Mouse (Mus musculus) forebrain, embryonic 10.5 days (tissue): ENCODE results near the gene Tex12. TPM values are rescaled to one million over a fixed set of nuclear protein-coding genes. Genes with fewer than 3 reads are reported as not detected.

Source experiments
- DNase-seq: peaks from one replicate; pipeline ENCODE4 v3.0.0-alpha.2; 2017; ENCODE audit warnings: low spot score; ENCODE audit errors: extremely low spot score
- H3K27ac ChIP-seq: fragments of 300-500 bp; sonication (generic); 2 replicates; pipeline ENCODE4 v1.5.1; 2016; ENCODE audit warnings: mild to moderate bottlenecking
- H3K27me3 ChIP-seq: fragments of 300-500 bp; sonication (generic); 2 replicates; pipeline ENCODE4 v1.6.1; 2016; ENCODE audit warnings: mild to moderate bottlenecking; ENCODE audit not compliant: poor library complexity, severe bottlenecking
- H3K36me3 ChIP-seq: fragments of 300-500 bp; sonication (generic); replicated peaks from 2 replicates; pipeline ENCODE4 v1.6.1; 2016; ENCODE audit warnings: mild to moderate bottlenecking, moderate library complexity
- H3K4me1 ChIP-seq: fragments of 300-500 bp; sonication (generic); 2 replicates; pipeline ENCODE4 v1.6.1; 2016
- H3K4me3 ChIP-seq: fragments of 300-500 bp; sonication (generic); 2 replicates; pipeline ENCODE4 v1.5.1; 2016; ENCODE audit warnings: mild to moderate bottlenecking, moderate library complexity
- H3K9me3 ChIP-seq: fragments of 300-500 bp; sonication (generic); 2 replicates; pipeline ENCODE4 v1.6.1; 2016; ENCODE audit warnings: mild to moderate bottlenecking, moderate library complexity
- WGBS: fragments of 180-500 bp; shearing (Covaris S2); methylation state at CpG from one replicate; pipeline ENCODE4 v1.1.7; 2016; 5-methylcytosine and 5-hydroxymethylcytosine counted together
- polyA plus RNA-seq: library from polyadenylated mRNA; unstranded; fragments of >200 nt; fragmentation: Nextera tagmentation; extraction: Ambion mirVana; gene quantifications from 2 replicates; pipeline ENCODE4 v1.2.1, GENCODE M21; 2016

The Tex12 gene
- polyA plus RNA-seq, 1 experiment from 2014 or later, result not detected

DNA sequence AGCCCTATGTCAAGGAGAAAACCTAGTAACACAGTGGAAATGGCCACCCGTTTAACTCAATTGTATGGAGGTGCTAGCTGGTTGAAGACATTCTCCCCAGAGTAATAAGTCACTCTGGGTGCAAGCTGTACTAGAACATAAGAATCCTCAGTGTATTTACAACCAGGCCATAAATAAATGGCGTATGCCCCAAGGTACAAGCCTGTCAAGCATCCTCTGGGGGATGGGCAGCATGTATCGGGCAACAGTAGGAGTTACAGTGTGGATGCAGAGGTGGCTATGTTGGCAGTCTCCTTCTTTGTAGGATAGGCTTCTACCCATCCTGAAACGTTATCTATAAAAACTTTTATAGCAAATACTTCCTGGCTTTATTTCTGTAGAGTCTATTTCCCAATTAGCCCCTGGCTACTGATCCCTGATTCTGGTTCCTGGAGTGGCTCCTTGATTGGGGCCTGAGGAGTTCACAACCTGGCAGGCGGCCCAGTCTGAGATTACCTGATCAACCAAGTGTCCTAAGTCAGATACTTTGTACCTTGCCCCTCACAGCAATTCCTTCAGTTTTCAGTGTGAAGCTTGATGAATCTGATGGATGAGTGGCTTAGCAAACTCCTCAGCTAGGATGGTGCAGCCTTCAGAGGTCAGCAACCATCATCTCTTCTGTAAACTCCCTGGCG, 24.2 kb upstream of the Tex12 start:
- H3K4me1 ChIP-seq, result peaks cover 4% of the 10 kb centered on the region; the same call in 1 of the 2 replicates
- DNase-seq, result no peak
- no peak overlapping the region for H3K4me3 ChIP-seq
- WGBS, result 86% methylated on average over 6 of the region's 6 CpGs
- H3K36me3 ChIP-seq, result no peaks in the 10 kb centered on the region
- H3K27ac ChIP-seq, result no peak overlapping the region
- H3K27me3 ChIP-seq, result no peaks in the 10 kb centered on the region
- no peaks in the 10 kb centered on the region for H3K9me3 ChIP-seq

DNA sequence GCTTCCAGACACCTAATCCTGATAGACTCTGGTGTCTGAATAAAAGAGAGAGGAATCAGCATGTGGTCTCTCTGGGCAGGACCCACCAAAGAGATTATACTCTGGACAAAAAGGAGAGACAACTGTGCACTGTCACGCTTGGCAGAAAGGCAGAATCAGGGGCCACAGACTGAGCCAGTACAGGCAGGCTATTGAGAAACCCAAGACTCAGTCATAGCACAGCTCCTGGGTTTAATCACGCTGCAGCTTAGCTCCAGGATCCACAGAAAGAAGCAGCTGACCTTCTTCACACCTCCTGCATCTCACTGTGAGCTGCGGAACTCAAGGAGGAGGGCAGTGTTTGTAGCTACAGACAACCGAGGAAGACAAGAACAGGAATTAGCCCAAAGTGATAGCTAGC, 19.2 kb upstream of the Tex12 start:
- Histone ChIP-seq H3K27me3 (no peaks in the 10 kb centered on the region), H3K4me1 (peaks cover 5% of the 10 kb centered on the region; the same call in 1 of the 2 replicates), H3K4me3 (no peak overlapping the region), H3K27ac (no peak overlapping the region), H3K9me3 (no peaks in the 10 kb centered on the region), H3K36me3 (no peaks in the 10 kb centered on the region)
- DNase-seq, result no peak
- 32% methylated on average over 4 of the region's 4 CpGs for WGBS

DNA sequence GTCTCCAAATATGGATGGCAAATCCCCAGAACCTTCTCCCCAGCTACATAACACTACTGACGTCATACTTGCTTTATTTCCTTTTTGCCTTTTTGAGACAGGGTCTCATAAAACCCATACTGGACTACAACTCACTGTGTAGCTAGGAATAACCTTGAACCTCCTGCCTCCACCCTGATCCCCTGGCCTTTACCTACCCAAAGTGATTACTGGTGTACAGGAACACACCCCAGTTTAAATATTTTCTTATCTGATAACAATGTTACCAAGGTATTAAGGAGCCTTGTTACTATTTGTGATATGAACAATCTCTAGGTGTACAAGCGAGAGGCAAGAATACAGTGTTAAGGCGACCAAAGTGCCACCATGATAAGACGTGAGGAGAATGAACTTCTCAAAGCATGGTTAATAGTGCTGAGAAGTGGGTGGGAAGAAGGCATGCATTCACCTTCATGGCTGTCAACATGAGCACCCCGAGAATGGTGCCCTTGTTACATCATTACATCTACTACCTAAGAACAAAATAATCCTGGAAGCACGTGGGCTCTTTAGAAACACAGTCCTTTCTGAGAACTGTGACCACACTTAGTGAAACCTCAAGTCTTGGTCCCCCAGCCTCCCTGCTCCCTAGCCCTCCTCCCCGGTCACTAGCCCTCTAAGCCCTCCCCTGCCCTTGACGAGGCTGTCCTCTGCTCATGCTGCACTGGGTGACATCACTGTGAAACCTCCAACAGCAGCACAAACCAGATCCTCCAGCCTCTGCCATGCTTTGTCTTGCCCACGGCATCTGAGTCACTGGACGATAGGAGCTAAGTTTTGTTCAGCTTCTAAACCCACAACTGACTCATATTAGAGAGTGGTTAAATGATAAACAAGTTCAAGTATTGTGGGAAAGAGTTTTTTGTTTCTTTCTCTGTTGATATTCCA, 8.7 kb upstream of the Tex12 start:
- no peak overlapping the region for H3K27ac ChIP-seq
- H3K4me1 ChIP-seq, result no peaks in the 10 kb centered on the region
- H3K36me3 ChIP-seq, result no peaks in the 10 kb centered on the region
- no peaks in the 10 kb centered on the region for H3K9me3 ChIP-seq
- no peaks in the 10 kb centered on the region for H3K27me3 ChIP-seq
- no peak overlapping the region for H3K4me3 ChIP-seq
- 83% methylated on average over 10 of the region's 10 CpGs for WGBS
- DNase-seq, result no peak

DNA sequence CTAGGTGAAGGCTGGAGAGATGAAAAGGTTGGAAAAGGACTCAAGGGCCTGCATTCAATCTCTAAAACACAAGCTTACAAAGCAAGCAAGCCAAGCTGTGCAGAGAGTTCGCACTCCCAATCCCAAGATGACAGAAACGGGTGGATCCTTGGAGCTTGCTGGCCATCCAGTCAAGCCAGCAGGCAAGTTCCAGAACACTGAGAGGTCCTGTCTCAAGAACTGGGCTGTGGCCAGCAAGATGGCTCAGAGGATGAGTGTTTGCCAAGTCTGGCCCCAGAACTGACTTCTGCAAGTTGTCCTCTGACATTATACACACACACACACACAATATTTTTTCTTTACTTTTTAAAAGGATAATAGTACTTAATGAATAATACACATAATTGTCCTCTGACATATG, 6.8 kb upstream of the Tex12 start:
- Histone ChIP-seq H3K4me3 (no peak overlapping the region), H3K9me3 (no peaks in the 10 kb centered on the region), H3K4me1 (no peaks in the 10 kb centered on the region), H3K36me3 (no peaks in the 10 kb centered on the region), H3K27me3 (no peaks in the 10 kb centered on the region), H3K27ac (no peak overlapping the region)
- DNase-seq, result no peak
- 94% methylated on average over 2 of the region's 2 CpGs for WGBS

DNA sequence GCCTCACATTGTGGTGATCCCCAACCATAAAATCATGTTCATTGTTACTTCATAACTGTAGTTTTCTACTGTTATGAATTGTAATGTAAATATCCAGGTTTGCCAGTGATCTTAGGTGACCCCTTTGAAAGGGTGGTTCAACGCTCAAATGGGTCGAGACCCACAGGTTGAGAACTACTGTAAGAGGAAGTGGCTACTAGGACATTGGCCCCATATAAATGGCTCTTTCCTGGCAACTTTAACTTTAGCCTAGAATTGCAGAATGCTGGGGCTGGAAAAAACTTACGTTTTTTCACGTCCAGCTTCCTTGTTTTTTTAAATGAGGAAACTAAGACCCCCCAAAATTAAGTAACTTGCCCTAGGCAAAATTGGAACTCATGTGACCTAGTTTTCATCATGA, 6.2 kb upstream of the Tex12 start:
- H3K4me3 ChIP-seq, result no peak overlapping the region
- H3K4me1 ChIP-seq, result no peaks in the 10 kb centered on the region
- H3K9me3 ChIP-seq, result no peaks in the 10 kb centered on the region
- no peak for DNase-seq
- 87% methylated on average over 4 of the region's 4 CpGs for WGBS
- no peaks in the 10 kb centered on the region for H3K27me3 ChIP-seq
- no peaks in the 10 kb centered on the region for H3K36me3 ChIP-seq
- H3K27ac ChIP-seq, result no peak overlapping the region

DNA sequence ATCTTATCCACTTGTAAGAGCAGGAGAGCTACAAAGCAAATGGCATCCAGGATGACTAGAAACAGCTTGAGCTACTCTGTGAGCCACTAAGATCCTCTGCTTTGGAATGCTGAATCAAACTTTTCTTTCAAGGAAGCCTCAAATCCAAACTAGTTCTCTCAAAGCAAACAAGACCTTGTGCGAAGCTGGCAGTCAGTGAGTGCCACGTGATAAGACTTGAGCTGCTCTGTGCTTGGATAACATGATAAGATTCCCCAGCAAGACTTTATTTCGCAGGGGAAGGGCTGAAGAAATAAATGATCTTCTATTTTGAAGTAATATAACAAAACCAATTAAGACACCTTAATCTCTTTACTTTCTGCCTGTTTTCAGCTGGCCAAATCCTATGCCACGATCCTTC, 4.8 kb upstream of the Tex12 start:
- no peak for DNase-seq
- Histone ChIP-seq H3K9me3 (peaks cover 2% of the 10 kb centered on the region; the same call in 1 of the 2 replicates), H3K36me3 (no peaks in the 10 kb centered on the region), H3K4me1 (no peaks in the 10 kb centered on the region), H3K4me3 (no peak overlapping the region), H3K27me3 (no peaks in the 10 kb centered on the region), H3K27ac (no peak overlapping the region)
- WGBS, result 80% methylated on average over 4 of the region's 4 CpGs

DNA sequence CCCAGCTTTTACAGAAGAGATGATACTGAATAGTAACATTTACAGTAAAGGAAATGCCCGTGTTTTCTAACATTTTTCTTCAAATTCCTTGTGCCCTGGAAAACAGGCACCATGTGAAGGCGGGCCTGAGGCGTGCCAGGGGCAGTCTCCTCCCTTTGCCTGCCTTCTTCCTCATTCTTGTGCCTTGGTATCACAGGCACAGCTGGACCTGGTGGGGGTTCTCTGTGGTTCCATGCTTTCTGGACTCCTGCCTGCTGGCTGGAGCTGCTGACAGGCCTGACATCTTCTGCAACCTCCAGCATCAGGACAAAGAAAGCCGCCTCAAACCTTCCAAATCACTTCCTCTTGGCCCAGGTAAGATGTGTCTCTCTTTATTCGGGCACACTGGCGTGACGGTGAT, 4.0 kb upstream of the Tex12 start:
- no peaks in the 10 kb centered on the region for H3K27me3 ChIP-seq
- peaks cover 3% of the 10 kb centered on the region; the same call in 1 of the 2 replicates for H3K9me3 ChIP-seq
- no peaks in the 10 kb centered on the region for H3K36me3 ChIP-seq
- 79% methylated on average over 7 of the region's 7 CpGs for WGBS
- no peak overlapping the region for H3K27ac ChIP-seq
- H3K4me3 ChIP-seq, result no peak overlapping the region
- no peak for DNase-seq
- H3K4me1 ChIP-seq, result no peaks in the 10 kb centered on the region

DNA sequence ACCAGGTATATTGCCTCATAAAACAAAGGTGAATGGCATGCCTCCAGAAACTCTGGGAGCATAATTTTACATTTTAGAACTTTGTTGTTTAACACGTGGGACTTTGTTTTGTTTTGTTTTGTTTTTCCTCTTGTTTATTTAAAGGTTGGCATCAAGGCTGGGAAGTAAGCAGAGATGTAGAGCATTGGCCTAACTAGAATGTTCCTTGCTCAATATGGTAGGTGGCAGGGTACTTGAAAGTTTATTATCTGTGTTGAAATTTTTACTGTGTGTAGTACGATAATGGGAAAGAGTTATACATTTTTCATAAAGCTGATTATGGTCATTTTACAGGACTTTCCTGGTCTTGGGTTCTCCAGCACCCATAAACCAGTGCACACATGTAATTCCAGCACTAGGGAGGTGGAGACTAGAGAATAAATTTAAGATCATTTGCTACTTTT, 814 bp upstream of the Tex12 start:
- H3K4me3 ChIP-seq, result no peak overlapping the region
- no peak for DNase-seq
- no peak overlapping the region for H3K27ac ChIP-seq
- H3K4me1 ChIP-seq, result no peaks in the 10 kb centered on the region
- 89% methylated on average over 2 of the region's 2 CpGs for WGBS
- no peaks in the 10 kb centered on the region for H3K36me3 ChIP-seq
- H3K27me3 ChIP-seq, result no peaks in the 10 kb centered on the region
- peaks cover 3% of the 10 kb centered on the region; the same call in 1 of the 2 replicates for H3K9me3 ChIP-seq

DNA sequence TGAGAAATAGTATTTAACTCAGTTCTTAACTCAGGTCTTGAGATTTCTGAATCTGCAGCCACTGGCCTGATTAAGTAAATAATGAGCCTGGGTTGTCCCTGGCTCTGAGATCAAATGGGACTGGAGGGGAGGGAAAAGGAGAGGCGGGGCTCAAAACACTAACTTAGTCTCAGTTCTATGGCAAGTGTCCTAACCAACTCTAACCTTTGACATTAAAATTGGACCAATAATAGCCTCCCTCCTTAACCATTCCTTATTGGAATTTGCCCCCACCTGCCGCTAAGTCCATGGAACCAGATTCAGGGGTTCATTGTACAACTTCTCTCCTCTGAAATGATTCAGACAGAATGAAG, 6.1 kb downstream of the Tex12 start, which contains the start of gene Bco2:
Gene Bco2 (minus strand): TSS at position 88 of the 353 bp plus-strand sequence.
- Histone ChIP-seq H3K9me3 (no peaks in the 10 kb centered on the region), H3K27me3 (no peaks in the 10 kb centered on the region), H3K36me3 (no peaks in the 10 kb centered on the region), H3K4me1 (peaks cover 21% of the 10 kb centered on the region), H3K27ac (peak within 1 kb of the TSS; percentile 85), H3K4me3 (peak within 1 kb of the TSS; percentile 43)
- 5% methylated on average over 2 of the region's 2 CpGs for WGBS
- DNase-seq, result no peak

DNA sequence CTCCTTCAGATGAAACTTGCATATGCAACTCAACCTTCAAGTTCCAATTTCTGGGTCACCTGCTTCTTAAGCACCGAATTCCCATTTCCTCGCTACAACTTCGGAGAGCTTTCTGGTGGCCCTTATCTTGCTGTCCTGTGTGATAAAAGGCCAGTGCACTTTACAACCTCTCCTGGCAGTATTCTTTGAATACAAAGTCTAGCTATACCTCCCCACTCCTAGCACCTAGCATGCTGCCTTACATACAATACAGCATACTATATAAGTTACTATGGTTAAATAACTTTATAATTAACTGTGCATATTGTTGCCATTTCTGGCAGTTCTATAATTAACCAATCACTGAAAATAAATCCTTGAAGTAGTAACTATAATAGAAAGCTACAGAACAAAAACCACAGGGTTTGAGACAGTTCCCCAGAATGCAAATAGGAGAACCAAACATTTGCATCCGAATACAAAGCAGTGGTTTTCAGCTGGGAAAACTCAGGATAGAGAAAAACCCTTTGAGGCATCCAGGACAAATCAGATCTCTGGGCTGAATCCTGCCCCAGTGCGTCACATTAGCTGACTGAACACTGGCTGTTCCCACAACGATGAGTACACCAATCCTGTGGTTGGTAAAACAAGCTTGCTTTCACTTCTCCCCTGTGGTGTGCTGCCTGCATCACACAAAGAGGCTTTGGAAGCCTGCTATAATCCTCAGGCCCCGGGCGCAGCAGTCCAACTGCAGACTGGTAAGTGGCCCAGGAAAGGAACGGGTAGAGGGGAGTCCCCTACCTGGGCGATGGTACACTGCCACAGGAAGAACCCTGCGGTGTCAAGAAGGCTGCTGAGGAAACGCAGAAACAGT, 6.7 kb downstream of the Tex12 start, which contains the start of gene Il18:
Gene Il18 (plus strand): TSS at position 587 of the 853 bp plus-strand sequence.
- Histone ChIP-seq H3K27me3 (no peaks in the 10 kb centered on the region), H3K4me3 (peak within 1 kb of the TSS; percentile 43), H3K27ac (peak within 1 kb of the TSS; percentile 85), H3K4me1 (peaks cover 21% of the 10 kb centered on the region), H3K9me3 (no peaks in the 10 kb centered on the region), H3K36me3 (no peaks in the 10 kb centered on the region)
- 21% methylated on average over 12 of the region's 12 CpGs for WGBS
- DNase-seq, result peak; percentile 79

DNA sequence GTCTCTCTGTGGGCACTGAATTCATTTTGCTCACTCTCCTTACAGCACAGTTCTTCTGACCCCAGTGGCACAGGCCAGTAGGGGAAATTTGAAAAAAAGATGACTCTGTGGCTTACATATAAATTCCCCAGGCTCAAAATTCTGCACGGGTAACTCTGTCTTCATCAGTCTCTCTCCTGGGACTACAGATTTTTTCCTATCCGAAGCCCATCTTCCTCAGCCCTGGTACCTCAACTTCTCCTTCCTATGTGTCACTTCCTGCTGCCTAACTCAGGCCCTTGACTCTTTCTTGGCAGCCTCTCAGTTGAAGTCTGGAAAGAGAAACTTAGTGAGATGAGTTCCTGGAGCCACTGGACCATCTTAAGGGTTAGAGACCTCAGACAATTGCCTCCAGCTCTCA, 7.6 kb downstream of the Tex12 start:
- H3K36me3 ChIP-seq, result no peaks in the 10 kb centered on the region
- no peaks in the 10 kb centered on the region for H3K27me3 ChIP-seq
- peak overlapping the region; percentile 85; the same call in 1 of the 2 replicates for H3K27ac ChIP-seq
- H3K4me3 ChIP-seq, result no peak overlapping the region
- no peak for DNase-seq
- no peaks in the 10 kb centered on the region for H3K9me3 ChIP-seq
- peaks cover 21% of the 10 kb centered on the region for H3K4me1 ChIP-seq
- WGBS, result 84% methylated on average over 2 of the region's 2 CpGs

DNA sequence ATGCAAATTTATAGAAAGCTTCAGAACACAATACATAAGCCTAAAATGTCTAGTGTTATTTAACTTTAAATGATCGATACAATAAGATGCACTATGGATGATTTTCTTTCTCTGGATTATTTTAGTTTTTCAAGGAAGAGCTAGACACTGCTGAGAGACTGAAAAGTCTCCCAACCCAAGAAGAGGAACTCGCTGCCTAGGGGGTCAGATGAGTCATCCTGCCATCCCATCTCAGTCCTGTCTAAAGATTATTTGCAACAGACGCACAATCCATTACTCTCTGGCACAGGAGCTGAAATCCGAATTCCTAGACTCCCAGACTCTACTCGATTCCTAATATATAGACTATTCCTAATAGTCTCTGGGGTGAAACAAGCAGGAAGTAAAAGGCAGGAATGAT, 8.9 kb downstream of the Tex12 start:
- H3K9me3 ChIP-seq, result no peaks in the 10 kb centered on the region
- H3K36me3 ChIP-seq, result no peaks in the 10 kb centered on the region
- H3K4me1 ChIP-seq, result peaks cover 21% of the 10 kb centered on the region
- H3K27ac ChIP-seq, result no peak overlapping the region
- WGBS, result 88% methylated on average over 5 of the region's 5 CpGs
- DNase-seq, result no peak
- no peak overlapping the region for H3K4me3 ChIP-seq
- no peaks in the 10 kb centered on the region for H3K27me3 ChIP-seq
